Mouse (Mus musculus) hindbrain, embryonic 14.5 days (tissue): ENCODE measurements around the gene Arsb. TPM values are rescaled to one million over a fixed set of nuclear protein-coding genes. Genes with fewer than 3 reads are reported as not detected.

Experiments
- ATAC-seq: fragments of 200-750 bp; cut with Nextera tagmentation; 2 replicates; pipeline ENCODE4 v1.8.0; 2017; ENCODE audit warnings: moderate number of reproducible peaks, mild to moderate bottlenecking, moderate TSS enrichment, moderate library complexity; ENCODE audit not compliant: low FRiP score
- DNase-seq: peaks from one replicate; pipeline ENCODE4 v3.0.0-alpha.2; 2015; ENCODE audit warnings: low spot score
- H3K27ac ChIP-seq: fragments of 300-500 bp; sonication (generic); 2 replicates; pipeline ENCODE4 v1.5.1; 2014; ENCODE audit warnings: mild to moderate bottlenecking, moderate library complexity
- H3K27me3 ChIP-seq: fragments of 300-500 bp; sonication (generic); 2 replicates; pipeline ENCODE4 v1.6.1; 2014; ENCODE audit warnings: mild to moderate bottlenecking, low read length, mixed read lengths; ENCODE audit not compliant: control insufficient read depth, insufficient read depth
- H3K36me3 ChIP-seq: fragments of 300-500 bp; sonication (generic); replicated peaks from 2 replicates; pipeline ENCODE4 v1.6.1; 2014; ENCODE audit not compliant: control insufficient read depth, insufficient read depth
- H3K4me1 ChIP-seq: fragments of 300-500 bp; sonication (generic); replicated peaks from 2 replicates; pipeline ENCODE4 v1.6.1; 2014; ENCODE audit warnings: antibody characterized with exemption, low read length, mixed read lengths; ENCODE audit not compliant: control insufficient read depth, insufficient read depth
- H3K4me2 ChIP-seq: fragments of 300-500 bp; sonication (generic); replicated peaks from 2 replicates; pipeline ENCODE4 v1.6.1; 2014; ENCODE audit warnings: mild to moderate bottlenecking, moderate library complexity
- H3K4me3 ChIP-seq: fragments of 300-500 bp; sonication (generic); replicated peaks from 2 replicates; pipeline ENCODE4 v1.5.1; 2014; ENCODE audit warnings: mild to moderate bottlenecking, low read length
- H3K9ac ChIP-seq: fragments of 300-500 bp; sonication (generic); 2 replicates; pipeline ENCODE4 v1.6.1; 2014
- H3K9me3 ChIP-seq: fragments of 300-500 bp; sonication (generic); 2 replicates; pipeline ENCODE4 v1.6.1; 2016; ENCODE audit warnings: low read length; ENCODE audit not compliant: control insufficient read depth
- WGBS: fragments of 180-500 bp; shearing (Covaris S2); extraction: QIAGEN DNeasy Blood & Tissue Kit; methylation state at CpG from one replicate; pipeline ENCODE4 v1.1.7; 2014; 5-methylcytosine and 5-hydroxymethylcytosine counted together
- polyA plus RNA-seq: library from polyadenylated mRNA; unstranded; fragments of >200 nt; fragmentation: Nextera tagmentation; extraction: Ambion mirVana; gene quantifications from 2 replicates; pipeline ENCODE4 v1.2.1, GENCODE M21; 2014

Arsb gene
- polyA plus RNA-seq, 1 experiment from 2014 or later, result 10.9 TPM

DNA sequence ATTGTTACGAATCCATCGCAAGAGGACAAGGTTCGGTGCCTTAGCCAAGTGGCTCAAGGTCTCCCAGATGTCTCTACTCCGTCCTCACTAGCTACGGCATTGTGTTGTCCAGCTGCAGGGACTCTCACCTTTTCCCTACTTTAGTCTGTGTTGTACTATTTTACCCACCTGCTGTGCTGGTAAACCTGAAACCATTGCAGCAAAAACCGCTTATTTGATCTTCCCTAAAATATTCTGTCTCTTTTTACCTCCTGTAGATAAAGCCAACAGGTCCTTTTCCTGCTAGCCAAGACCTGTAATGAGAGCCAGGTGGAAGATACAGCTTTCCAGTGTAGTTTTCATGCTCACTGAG lies 58.8 kb downstream of the Arsb start:
- Histone ChIP-seq H3K27me3 (no peaks in the 10 kb centered on the region), H3K36me3 (no peaks in the 10 kb centered on the region), H3K27ac (no peak overlapping the region), H3K4me3 (no peak overlapping the region), H3K4me2 (no peak overlapping the region), H3K9me3 (peaks cover 9% of the 10 kb centered on the region; the same call in 1 of the 2 replicates), H3K9ac (no peak overlapping the region), H3K4me1 (no peaks in the 10 kb centered on the region)
- 91% methylated on average over 6 of the region's 6 CpGs for WGBS
- ATAC-seq (no peak), DNase-seq (no peak)

GRCm38 (mm10) chr13:93837481-93838225 lies 66.2 kb downstream of the Arsb start:
- no peak for ATAC-seq
- Histone ChIP-seq H3K27me3 (no peaks in the 10 kb centered on the region), H3K4me1 (peaks cover 18% of the 10 kb centered on the region), H3K9me3 (peaks cover 4% of the 10 kb centered on the region; the same call in 1 of the 2 replicates), H3K4me2 (no peak overlapping the region), H3K4me3 (no peak overlapping the region), H3K36me3 (no peaks in the 10 kb centered on the region), H3K9ac (no peak overlapping the region), H3K27ac (peak overlapping the region; percentile 14; the same call in 1 of the 2 replicates)
- DNase-seq, result no peak
- whole genome bisulfite sequencing, result 88% methylated on average over 12 of the region's 12 CpGs

- no peak for DNase-seq
- Histone ChIP-seq H3K27me3 (no peaks in the 10 kb centered on the region), H3K27ac (peak overlapping the region; percentile 63), H3K9ac (peak overlapping the region; percentile 12; the same call in 1 of the 2 replicates), H3K4me3 (no peak overlapping the region), H3K4me2 (no peak overlapping the region), H3K9me3 (peaks cover 4% of the 10 kb centered on the region; the same call in 1 of the 2 replicates), H3K36me3 (no peaks in the 10 kb centered on the region), H3K4me1 (peaks cover 18% of the 10 kb centered on the region)
- 59% methylated on average over 8 of the region's 8 CpGs for WGBS
- no peak for ATAC-seq
Observed at GRCm38 (mm10) chr13:93838431-93839136, 67.2 kb downstream of the Arsb start.

- H3K36me3 ChIP-seq, result no peaks in the 10 kb centered on the region
- H3K9ac ChIP-seq, result peak overlapping the region; percentile 12; the same call in 1 of the 2 replicates
- H3K4me3 ChIP-seq, result no peak overlapping the region
- H3K9me3 ChIP-seq, result no peaks in the 10 kb centered on the region
- no peaks in the 10 kb centered on the region for H3K27me3 ChIP-seq
- ATAC-seq, result peak; percentile 87
- DNase-seq, result peak; percentile 59
- 32% methylated on average over 10 of the region's 10 CpGs for WGBS
- 0 out of 2 replicates have a peak overlapping the region, but pooled peaks have one; percentile 2 for H3K4me2 ChIP-seq
- peak overlapping the region; percentile 63 for H3K27ac ChIP-seq
- H3K4me1 ChIP-seq, result peaks cover 18% of the 10 kb centered on the region
Observed at GRCm38 (mm10) chr13:93839137-93839630, 67.8 kb downstream of the Arsb start.

DNA sequence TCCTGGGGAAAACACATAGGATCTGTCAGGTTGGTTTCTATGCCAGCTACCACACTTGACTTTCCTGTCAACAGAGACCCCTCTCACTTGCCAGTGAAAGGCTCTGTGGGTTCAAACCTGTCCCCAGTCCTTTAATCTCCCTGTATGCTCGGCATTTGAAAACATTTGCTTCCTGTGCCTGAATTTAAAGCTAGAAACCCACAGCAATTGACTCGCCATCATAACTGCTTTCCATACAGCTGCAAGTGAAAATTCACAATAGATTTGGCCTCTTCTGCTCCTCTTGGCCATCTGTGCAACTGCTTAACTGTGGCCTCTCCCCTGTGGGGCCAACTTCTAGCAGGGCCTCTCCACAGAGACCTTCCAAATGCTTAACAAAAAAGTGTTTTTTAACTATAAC lies 68.3 kb downstream of the Arsb start:
- Histone ChIP-seq H3K4me2 (0 out of 2 replicates have a peak overlapping the region, but pooled peaks have one; percentile 2), H3K27ac (peak overlapping the region; percentile 63), H3K27me3 (no peaks in the 10 kb centered on the region), H3K4me3 (no peak overlapping the region), H3K36me3 (no peaks in the 10 kb centered on the region), H3K4me1 (peaks cover 18% of the 10 kb centered on the region), H3K9ac (no peak overlapping the region), H3K9me3 (no peaks in the 10 kb centered on the region)
- no peak for DNase-seq
- WGBS, result 31% methylated on average over 2 of the region's 2 CpGs
- no peak for ATAC-seq

GRCm38 (mm10) chr13:93840146-93840545 lies 68.7 kb downstream of the Arsb start:
- H3K9me3 ChIP-seq, result no peaks in the 10 kb centered on the region
- peaks cover 18% of the 10 kb centered on the region for H3K4me1 ChIP-seq
- H3K4me3 ChIP-seq, result no peak overlapping the region
- peak overlapping the region; percentile 63 for H3K27ac ChIP-seq
- H3K9ac ChIP-seq, result no peak overlapping the region
- 76% methylated on average over 2 of the region's 2 CpGs for WGBS
- no peaks in the 10 kb centered on the region for H3K27me3 ChIP-seq
- no peaks in the 10 kb centered on the region for H3K36me3 ChIP-seq
- no peak overlapping the region for H3K4me2 ChIP-seq
- ATAC-seq (no peak), DNase-seq (no peak)

DNA sequence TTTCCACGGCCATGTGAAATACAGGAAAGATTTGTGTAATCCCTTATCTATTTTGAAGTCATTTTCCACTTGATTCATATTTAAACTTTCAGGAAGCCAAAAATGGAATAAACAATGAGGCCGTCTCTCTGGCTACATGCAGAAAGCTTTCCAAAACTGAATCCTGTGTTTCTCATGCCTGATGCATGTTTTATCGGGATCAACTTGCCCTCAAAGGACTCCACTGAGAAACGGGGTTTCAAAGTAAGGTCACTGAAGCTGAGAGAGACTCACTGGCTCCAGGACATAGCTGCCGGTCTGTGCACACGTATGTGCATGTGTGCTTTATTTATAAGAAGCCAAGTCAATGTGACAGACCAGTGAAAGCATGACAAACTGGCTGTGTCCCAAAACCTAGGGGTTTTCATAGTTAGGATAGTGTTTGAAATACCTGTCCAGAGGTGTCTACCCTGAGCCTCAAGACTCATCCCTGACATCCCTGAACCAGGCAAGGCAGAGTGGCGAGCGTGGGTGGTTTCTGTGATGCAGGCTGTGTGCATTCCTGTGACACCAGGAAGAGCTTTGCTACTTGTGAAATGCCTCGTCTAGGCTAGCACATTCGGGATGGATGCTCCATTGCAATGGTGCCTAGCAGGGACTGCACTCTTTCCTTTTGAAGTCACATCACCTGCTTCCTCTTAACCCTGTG lies 75.5 kb downstream of the Arsb start:
- Histone ChIP-seq H3K4me2 (no peak overlapping the region), H3K9me3 (no peaks in the 10 kb centered on the region), H3K36me3 (no peaks in the 10 kb centered on the region), H3K4me1 (0 out of 2 replicates have a peak, but pooled peaks cover under 1% of the 10 kb centered on the region), H3K9ac (no peak overlapping the region), H3K27ac (no peak overlapping the region), H3K27me3 (no peaks in the 10 kb centered on the region), H3K4me3 (no peak overlapping the region)
- no peak for DNase-seq
- 81% methylated on average over 10 of the region's 10 CpGs for WGBS
- ATAC-seq, result no peak

DNA sequence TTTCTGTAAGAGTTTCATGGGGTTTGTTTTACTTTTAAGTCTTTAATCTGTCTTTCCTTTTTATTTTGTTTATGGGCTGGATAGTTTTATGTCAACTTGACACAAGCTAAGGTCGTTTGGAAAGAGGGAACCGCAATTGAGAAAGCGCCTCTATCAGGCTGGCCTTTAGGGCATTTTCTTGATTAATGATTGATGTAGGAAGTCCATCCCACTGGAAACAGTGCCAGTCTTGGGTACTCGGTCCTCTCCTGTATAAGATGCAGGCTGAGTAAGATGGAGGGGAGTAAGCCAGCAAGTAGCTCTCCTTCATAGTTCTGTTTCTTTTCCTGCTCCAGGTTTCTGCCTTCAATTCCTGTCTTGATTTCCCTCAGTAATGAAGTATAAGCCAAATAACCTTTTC lies 76.2 kb downstream of the Arsb start:
- H3K27ac ChIP-seq, result no peak overlapping the region
- no peaks in the 10 kb centered on the region for H3K9me3 ChIP-seq
- H3K27me3 ChIP-seq, result no peaks in the 10 kb centered on the region
- WGBS, result 63% methylated on average over 4 of the region's 4 CpGs
- no peaks in the 10 kb centered on the region for H3K36me3 ChIP-seq
- H3K9ac ChIP-seq, result no peak overlapping the region
- H3K4me3 ChIP-seq, result no peak overlapping the region
- ATAC-seq (no peak), DNase-seq (no peak)
- 0 out of 2 replicates have a peak, but pooled peaks cover 3% of the 10 kb centered on the region for H3K4me1 ChIP-seq
- H3K4me2 ChIP-seq, result no peak overlapping the region

DNA sequence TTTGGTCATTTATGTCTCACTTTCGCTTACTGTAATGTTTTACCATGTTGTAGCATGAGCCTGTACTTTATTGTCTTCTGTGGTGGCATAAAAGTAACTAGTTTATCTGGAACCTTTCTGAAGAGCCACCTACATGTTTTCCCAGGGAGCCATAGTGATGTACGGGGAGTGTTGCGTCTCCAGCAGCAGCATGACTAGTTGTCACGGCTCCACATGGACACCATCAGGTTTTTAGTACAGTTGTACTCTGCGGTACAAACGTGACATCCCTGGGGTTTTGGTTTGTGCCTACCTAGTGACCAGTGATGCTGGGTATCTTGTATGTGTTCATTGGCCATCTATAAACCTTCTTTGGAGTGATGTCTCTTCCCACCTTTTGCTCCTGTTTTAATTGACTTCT lies 77.2 kb downstream of the Arsb start:
- ATAC-seq (no peak), DNase-seq (no peak)
- H3K4me3 ChIP-seq, result no peak overlapping the region
- H3K4me2 ChIP-seq, result no peak overlapping the region
- no peaks in the 10 kb centered on the region for H3K36me3 ChIP-seq
- H3K4me1 ChIP-seq, result 0 out of 2 replicates have a peak, but pooled peaks cover 3% of the 10 kb centered on the region
- 89% methylated on average over 6 of the region's 6 CpGs for WGBS
- H3K9me3 ChIP-seq, result no peaks in the 10 kb centered on the region
- H3K27me3 ChIP-seq, result no peaks in the 10 kb centered on the region
- H3K9ac ChIP-seq, result no peak overlapping the region
- no peak overlapping the region for H3K27ac ChIP-seq
